Mouse (Mus musculus) kidney, postnatal 36 days (tissue): ENCODE measurements around the gene Tcte2.

Experiments
- DNase-seq, 2 experiments: peaks; one replicate each; pipeline ENCODE4 v3.0.0; 2021 to 2022; ENCODE audit warnings: mixed read lengths in 2 of 2

The Tcte2 gene

GRCm38 (mm10) chr17:13716336-13716735 is 45.3 kb downstream of the Tcte2 start:
- no peak for DNase-seq

- no peak for DNase-seq
Measured at GRCm38 (mm10) chr17:13715511-13715910, 46.1 kb downstream of the Tcte2 start.

GRCm38 (mm10) chr17:13714654-13715053 is 47.0 kb downstream of the Tcte2 start:
- DNase-seq = peak; percentile 46 to 62

GRCm38 (mm10) chr17:13714128-13714527 is 47.5 kb downstream of the Tcte2 start:
- DNase-seq = no peak

- DNase-seq = no peak
Measured at GRCm38 (mm10) chr17:13712518-13712917, 49.1 kb downstream of the Tcte2 start.

GRCm38 (mm10) chr17:13712116-13712515 is 49.5 kb downstream of the Tcte2 start:
- no peak for DNase-seq

- DNase-seq = no peak
Measured at GRCm38 (mm10) chr17:13711173-13711572, 50.5 kb downstream of the Tcte2 start.

- peak; percentile 51 to 59 for DNase-seq
Measured at GRCm38 (mm10) chr17:13705481-13705921, 56.1 kb downstream of the Tcte2 start.

- no peak for DNase-seq
Measured at GRCm38 (mm10) chr17:13703611-13704320, 57.9 kb downstream of the Tcte2 start.

- DNase-seq = peak; percentile 78 to 79
Measured at GRCm38 (mm10) chr17:13700131-13701016, 61.3 kb downstream of the Tcte2 start.

- DNase-seq = peak; percentile 55 to 75
Measured at GRCm38 (mm10) chr17:13699716-13700115, 61.9 kb downstream of the Tcte2 start.

GRCm38 (mm10) chr17:13698194-13698593 is 63.4 kb downstream of the Tcte2 start:
- DNase-seq = no peak

GRCm38 (mm10) chr17:13697646-13698045 is 64.0 kb downstream of the Tcte2 start:
- DNase-seq = no peak

GRCm38 (mm10) chr17:13695881-13696280 is 65.7 kb downstream of the Tcte2 start:
- DNase-seq = no peak

GRCm38 (mm10) chr17:13695211-13695610 is 66.4 kb downstream of the Tcte2 start:
- no peak for DNase-seq

GRCm38 (mm10) chr17:13694181-13694580 is 67.4 kb downstream of the Tcte2 start:
- DNase-seq = no peak

- peak; percentile 80 to 84 for DNase-seq
Measured at GRCm38 (mm10) chr17:13687656-13688055, 74.0 kb downstream of the Tcte2 start.

- DNase-seq = no peak
Measured at GRCm38 (mm10) chr17:13687086-13687485, 74.5 kb downstream of the Tcte2 start.

GRCm38 (mm10) chr17:13685621-13686020 is 76.0 kb downstream of the Tcte2 start:
- no peak for DNase-seq

GRCm38 (mm10) chr17:13684256-13684655 is 77.4 kb downstream of the Tcte2 start:
- DNase-seq = no peak

- peak; percentile 80 to 88 for DNase-seq
Measured at GRCm38 (mm10) chr17:13683411-13684174, 78.0 kb downstream of the Tcte2 start.

- DNase-seq = no peak
Measured at GRCm38 (mm10) chr17:13683027-13683410, 78.6 kb downstream of the Tcte2 start.
